In genomic region chr6:148944344-148944766, GRCm38 (mm10) we compare ENCODE assay signal across 8 mouse cellular contexts. TPM values are rescaled to one million over a fixed set of nuclear protein-coding genes. Genes with fewer than 3 reads are reported as not detected.
A peak's percentile ranks its signal among the peaks of the same experiment; 100 is the strongest.
DNase-seq lines count a peak whose midpoint lies in the region; ATAC-seq and TF ChIP-seq lines count a peak whose summit lies in the region.

No protein-coding gene starts in this region.

- peak; percentile 10 for ATAC-seq in neural tube, embryonic 15.5 days (ENCODE audit: low FRiP score)
- no peak for ATAC-seq in frontal cortex, adult (ENCODE audit: low TSS enrichment)

- no peak for TF ChIP-seq POLR2A in testis, adult 2 months (IDR thresholded peaks at IDR 0.05; ENCODE audit: control insufficient read depth, low read depth, low read length)

- peak overlapping the region; percentile 89 for H3K4me2 ChIP-seq in neural tube, embryonic 15.5 days

- H3K27ac ChIP-seq in testis, adult 2 months (ENCODE audit: control insufficient read depth, insufficient read depth, low read depth, low read length) = peak overlapping the region; percentile 69
- H3K27ac ChIP-seq in limb, embryonic 10.5 days = peak overlapping the region; percentile 100
- peak overlapping the region; percentile 70; the same call in 1 of the 2 replicates for H3K27ac ChIP-seq in neural tube, embryonic 15.5 days (replicated peaks)

- no peaks in the 10 kb centered on the region for H3K36me3 ChIP-seq in testis, adult 2 months (ENCODE audit: control insufficient read depth, insufficient read depth, low read length)
- peaks cover 31% of the 10 kb centered on the region for H3K36me3 ChIP-seq in limb, embryonic 10.5 days
- H3K36me3 ChIP-seq in neural tube, embryonic 15.5 days = no peaks in the 10 kb centered on the region

- no peaks in the 10 kb centered on the region for H3K27me3 ChIP-seq in testis, adult 2 months (ENCODE audit: control insufficient read depth, insufficient read depth, low read length)
- no peaks in the 10 kb centered on the region for H3K27me3 ChIP-seq in limb, embryonic 10.5 days (ENCODE audit: low read depth, poor library complexity, severe bottlenecking)
- no peaks in the 10 kb centered on the region for H3K27me3 ChIP-seq in neural tube, embryonic 15.5 days (replicated peaks)

- peak; percentile 17 for DNase-seq in embryo, embryonic 10 days (ENCODE audit: low spot score)
- no peak for DNase-seq in embryo, embryonic 11 days
- DNase-seq in testis, postnatal 14 days (ENCODE audit: low spot score) = no peak
- DNase-seq in limb, embryonic 10.5 days (ENCODE audit: low spot score) = peak; percentile 80
- no peak for DNase-seq in thymus, postnatal 36 days

- peak overlapping the region; percentile 61 for H3K9ac ChIP-seq in neural tube, embryonic 15.5 days (replicated peaks)

- no peaks in the 10 kb centered on the region for H3K9me3 ChIP-seq in limb, embryonic 10.5 days (replicated peaks)
- H3K9me3 ChIP-seq in neural tube, embryonic 15.5 days (replicated peaks) = no peaks in the 10 kb centered on the region

- peak overlapping the region; percentile 83 for H3K4me3 ChIP-seq in testis, adult 2 months (ENCODE audit: control insufficient read depth, low read depth, low read length)
- peak overlapping the region; percentile 97 for H3K4me3 ChIP-seq in limb, embryonic 10.5 days
- peak overlapping the region; percentile 75 for H3K4me3 ChIP-seq in neural tube, embryonic 15.5 days (replicated peaks)

- H3K4me1 ChIP-seq in testis, adult 2 months (ENCODE audit: control insufficient read depth, insufficient read depth, low read length) = peaks cover 14% of the 10 kb centered on the region
- H3K4me1 ChIP-seq in limb, embryonic 10.5 days = peaks cover 28% of the 10 kb centered on the region
- H3K4me1 ChIP-seq in neural tube, embryonic 15.5 days = peaks cover 9% of the 10 kb centered on the region

- under 1% methylated on average over 30 of the region's 30 CpGs for WGBS in limb, embryonic 10.5 days
- WGBS in neural tube, embryonic 15.5 days = 0% methylated on average over 30 of the region's 30 CpGs

- TF ChIP-seq CTCF in testis, adult 2 months (IDR thresholded peaks at IDR 0.05; ENCODE audit: control insufficient read depth, insufficient read depth, insufficient replicate concordance, low read depth, low read length) = no peak

RNA-seq across cellular contexts. Expression of gene Sinhcaf, which starts 1.9 kb away (rescaled TPM):
- 1.9 and 3.3 TPM in 2 replicates for polyA plus RNA-seq in testis, adult 2 months (2012; rRNA removed)
- 270 and 301 TPM in 2 replicates for polyA plus RNA-seq in limb, embryonic 10.5 days (2016; fragmentation: Nextera tagmentation; extraction: Ambion mirVana)
- 26.7 and 43.3 TPM in 2 replicates for polyA plus RNA-seq in neural tube, embryonic 15.5 days (2015; fragmentation: Nextera tagmentation; extraction: Ambion mirVana)

RNA-seq across cellular contexts. Expression of gene Caprin2, which starts 48.3 kb away (rescaled TPM):
- polyA plus RNA-seq in testis, adult 2 months (2012; rRNA removed) = 11.6 and 16.8 TPM in 2 replicates
- 15.9 and 18.2 TPM in 2 replicates for polyA plus RNA-seq in limb, embryonic 10.5 days (2016; fragmentation: Nextera tagmentation; extraction: Ambion mirVana)
- 10.6 and 12.9 TPM in 2 replicates for polyA plus RNA-seq in neural tube, embryonic 15.5 days (2015; fragmentation: Nextera tagmentation; extraction: Ambion mirVana)

Comparison
In these comparisons a context has a peak if more than half of its experiments do, and no peak if none do; other contexts are left out.
1. DNase-seq: peak in embryo, embryonic 10 days (single experiment) and limb, embryonic 10.5 days (single experiment); none in embryo, embryonic 11 days (single experiment), testis, postnatal 14 days (single experiment) and thymus, postnatal 36 days (0 of 2).
2. Peak in every context shown above with its lines, with median percentiles within 50 percentile points of each other: H3K27ac ChIP-seq and H3K4me3 ChIP-seq.